Mouse (Mus musculus) C2C12 (cell line): ENCODE measurements around the gene Mesp2.

Experiments used
- CTCF ChIP-seq: IDR thresholded peaks from one replicate; pipeline ENCODE4 v1.5.1; 2011; ENCODE audit not compliant: control insufficient read depth, insufficient read depth, insufficient read length
- MAX ChIP-seq: IDR thresholded peaks from one replicate; pipeline ENCODE4 v1.6.1; 2011; ENCODE audit warnings: mild to moderate bottlenecking, control low read depth
- USF1 ChIP-seq: IDR thresholded peaks from one replicate; pipeline ENCODE4 v1.6.1; 2011; ENCODE audit warnings: low read depth, mild to moderate bottlenecking, control low read depth, moderate library complexity

- TF ChIP-seq CTCF: peak; percentile 78
- TF ChIP-seq MAX: no peak
- TF ChIP-seq USF1: no peak
Measured at GRCm38 (mm10) chr7:79780647-79781626, 29.6 kb upstream of the Mesp2 start.
